Mouse (Mus musculus) adrenal gland, adult 8-10 months (tissue): ENCODE data around the gene Kif15. TPM values are rescaled to one million over a fixed set of nuclear protein-coding genes. Genes with fewer than 3 reads are reported as not detected.

ENCODE experiments used
- DNase-seq: peaks from one replicate; pipeline ENCODE4 v3.0.0; 2022
- total RNA-seq, 4 experiments: library from RNA; stranded (reverse); gene quantifications; 2 replicates each; pipeline ENCODE4 v1.2.4; 2022

The Kif15 gene
- 1 to 10 TPM; 1.3 to 2.1 (median 1.7) TPM for total RNA-seq

DNA sequence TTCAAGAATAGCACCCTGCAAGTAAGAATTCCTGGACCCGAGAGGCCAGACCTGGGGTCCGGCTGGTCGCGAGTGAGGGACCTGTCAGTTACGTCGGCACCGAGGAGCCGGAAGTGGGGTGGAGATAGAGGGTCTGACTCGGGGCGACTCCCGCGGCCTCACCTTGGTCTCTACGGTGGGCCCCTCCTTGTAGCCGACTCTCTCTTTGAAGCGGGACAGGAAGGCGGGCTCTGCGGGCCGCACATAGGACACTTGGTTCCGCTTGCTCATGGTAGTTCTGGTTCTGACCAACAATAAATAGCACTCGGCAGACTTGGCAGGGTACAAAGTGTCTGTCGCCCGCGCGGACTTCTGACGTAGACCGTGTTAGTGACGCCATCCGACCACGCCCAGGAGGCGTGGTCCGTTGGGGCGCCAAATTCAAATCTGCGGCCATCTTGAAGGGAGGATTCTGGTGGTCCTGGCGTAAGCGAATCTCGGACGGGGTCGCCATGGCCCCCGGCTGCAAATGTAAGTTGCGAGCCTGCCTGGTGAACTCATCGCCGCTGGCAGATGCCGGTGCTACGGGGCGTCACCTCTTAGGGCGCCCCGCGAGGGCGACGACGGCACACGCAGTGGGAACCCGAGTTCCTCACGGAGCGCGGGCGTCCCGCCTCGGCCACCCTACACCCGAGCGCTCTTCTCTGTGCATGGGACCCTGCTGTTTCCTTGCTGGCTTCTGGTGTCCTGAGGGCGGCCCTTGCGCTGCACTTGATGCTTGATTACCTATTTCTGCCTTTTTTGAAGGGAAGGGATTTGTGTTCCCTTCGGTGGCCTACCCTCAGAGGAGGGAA, at the start of gene Kif15, which contains the start of gene 1110059G10Rik:
TSS of gene Kif15 (plus strand) at position 404 of the 833 bp plus-strand sequence.
TSS of gene 1110059G10Rik (minus strand) at position 358 of the 833 bp plus-strand sequence.
- DNase-seq: peak; percentile 80

DNA sequence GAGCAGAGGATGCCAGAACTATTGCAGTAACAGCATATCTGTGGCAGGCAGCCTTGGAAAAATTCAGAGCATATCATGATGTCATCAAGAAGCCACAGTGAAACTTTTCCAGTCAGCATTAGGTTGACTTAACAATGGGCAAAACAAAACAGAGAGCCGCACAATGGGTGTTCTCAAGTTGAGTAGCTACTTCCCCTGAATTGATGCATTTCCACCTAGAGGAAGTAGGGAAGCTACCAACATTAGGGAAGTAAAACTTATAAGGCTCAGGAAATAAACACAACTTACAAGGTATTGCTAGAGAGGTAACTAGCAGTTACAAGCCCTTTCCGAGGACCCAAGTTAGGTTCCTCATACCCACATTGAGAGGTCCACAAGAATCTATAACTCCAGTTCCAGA, 49.8 kb upstream of the Kif15 start:
- no peak for DNase-seq

DNA sequence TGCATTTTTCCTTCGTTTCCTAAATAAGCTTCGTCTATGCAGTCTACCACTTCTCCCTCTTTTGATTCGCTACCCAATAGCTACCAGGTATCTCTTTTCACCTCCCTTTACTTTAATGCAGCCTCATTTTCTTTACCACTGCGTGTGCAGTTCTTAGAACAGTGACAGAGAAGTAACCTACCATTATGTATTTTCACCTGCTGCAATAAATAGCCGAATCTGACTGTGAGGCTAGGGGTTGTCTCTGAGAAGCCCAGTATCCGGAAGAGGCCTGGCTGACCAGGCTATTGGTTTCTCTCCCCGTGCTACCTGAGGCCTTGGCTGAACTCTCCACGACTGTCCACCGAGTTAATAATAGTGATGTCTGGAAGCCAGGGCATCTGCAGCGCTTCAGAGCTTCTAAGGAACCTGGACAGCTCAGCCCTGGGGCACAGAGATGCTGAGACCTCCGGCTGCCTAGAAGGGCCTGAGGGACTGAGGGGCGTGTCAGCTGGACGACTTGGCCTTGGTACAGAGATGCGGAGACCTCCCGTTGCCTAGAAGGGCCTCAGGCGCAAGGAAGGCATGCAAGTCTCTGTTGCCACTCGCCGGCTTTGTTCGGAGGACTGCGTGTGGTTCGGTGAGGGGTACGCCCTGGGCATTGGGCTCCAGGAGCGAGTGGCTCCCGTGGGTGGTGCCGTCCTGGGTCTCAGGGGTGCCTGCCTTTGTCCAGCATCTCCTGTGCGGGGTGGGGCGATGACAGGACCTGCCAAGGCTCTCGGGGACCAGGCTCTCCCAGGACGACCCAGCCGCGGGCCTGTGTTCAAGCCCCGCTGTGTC, 47.9 kb upstream of the Kif15 start:
- peak; percentile 41 for DNase-seq

GRCm38 (mm10) chr9:122922436-122922835, 28.4 kb upstream of the Kif15 start:
- DNase-seq: no peak

DNA sequence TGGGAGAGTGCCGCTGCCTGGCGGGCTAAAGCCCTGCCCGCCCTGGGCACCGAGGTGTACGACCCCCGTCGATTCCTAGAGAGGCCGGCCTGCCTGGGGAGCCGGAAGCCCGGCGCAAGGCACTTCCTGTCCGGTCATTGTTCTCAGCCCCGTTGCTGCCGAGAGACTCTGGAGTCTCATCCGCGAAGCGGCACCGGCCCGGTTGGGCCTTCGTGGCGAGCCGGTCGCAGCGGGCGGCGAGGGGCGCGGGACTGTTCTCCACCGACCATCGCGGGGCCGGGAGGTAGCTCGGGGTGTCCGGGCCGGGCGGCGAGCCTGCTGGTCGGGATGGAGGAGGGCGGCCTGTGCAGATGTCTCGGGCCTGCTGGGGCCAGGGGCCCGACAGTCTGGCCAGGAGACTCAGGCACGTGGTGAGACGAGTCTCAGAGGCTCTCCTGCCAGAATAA, 27.9 kb upstream of the Kif15 start, which contains the start of gene Zfp105:
TSS of gene Zfp105 (plus strand) at position 137 of the 446 bp plus-strand sequence.
- DNase-seq: peak; percentile 31

GRCm38 (mm10) chr9:122928915-122929314, 21.9 kb upstream of the Kif15 start:
- no peak for DNase-seq

DNA sequence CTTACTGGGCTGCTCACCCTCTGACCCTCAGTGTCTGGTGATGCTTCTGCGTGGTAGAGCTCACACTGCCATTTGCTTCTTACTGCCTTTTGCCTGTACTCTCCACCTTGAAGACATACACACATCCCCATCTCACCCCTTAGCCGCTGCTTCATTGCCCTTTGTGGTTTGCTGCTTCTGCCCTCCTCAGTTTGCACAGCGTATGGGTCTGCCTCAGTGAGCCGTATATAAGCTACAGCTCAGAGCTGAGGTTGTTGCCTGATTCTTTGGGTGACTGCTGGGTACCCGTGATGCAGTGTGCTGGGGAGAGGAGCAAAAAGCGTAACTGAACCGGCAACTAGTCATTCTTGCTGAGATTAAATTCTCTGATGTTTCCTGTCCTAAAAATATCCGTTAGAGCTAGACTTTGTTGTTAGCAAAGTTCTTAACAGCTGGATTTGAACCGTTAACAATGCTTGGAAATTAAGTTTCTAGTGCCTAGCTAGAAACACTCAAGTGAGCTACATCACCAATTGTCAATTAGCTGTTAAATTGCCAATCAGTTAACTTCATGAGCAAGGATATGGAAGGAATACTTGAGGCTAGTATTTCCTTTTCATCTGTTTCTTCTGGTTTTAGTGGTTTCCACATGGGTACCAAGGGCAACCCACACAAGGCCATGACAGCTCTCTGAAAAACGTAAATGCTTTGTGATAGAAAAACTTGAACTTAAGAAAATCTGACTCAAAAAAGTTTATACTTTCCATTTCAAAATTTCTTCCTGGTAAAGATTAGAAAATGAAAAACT, 47.8 kb downstream of the Kif15 start:
- no peak for DNase-seq

DNA sequence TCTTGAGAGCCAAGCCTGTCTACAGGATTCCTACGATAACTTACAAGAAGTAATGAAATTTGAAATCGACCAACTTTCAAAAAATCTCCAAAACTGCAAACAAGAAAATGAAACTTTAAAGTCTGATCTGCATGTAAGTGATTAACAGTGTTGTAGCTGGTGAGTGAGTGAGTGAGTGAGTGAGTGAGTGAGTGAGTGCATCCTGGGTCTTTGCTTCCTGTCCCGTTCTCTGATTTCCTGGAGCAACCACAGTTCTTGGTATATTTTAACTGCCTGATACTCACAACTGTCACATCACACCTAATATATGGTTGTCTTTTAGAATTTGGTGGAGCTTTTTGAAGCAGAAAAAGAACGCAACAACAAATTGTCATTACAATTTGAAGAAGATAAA, 48.3 kb downstream of the Kif15 start:
- DNase-seq: no peak

DNA sequence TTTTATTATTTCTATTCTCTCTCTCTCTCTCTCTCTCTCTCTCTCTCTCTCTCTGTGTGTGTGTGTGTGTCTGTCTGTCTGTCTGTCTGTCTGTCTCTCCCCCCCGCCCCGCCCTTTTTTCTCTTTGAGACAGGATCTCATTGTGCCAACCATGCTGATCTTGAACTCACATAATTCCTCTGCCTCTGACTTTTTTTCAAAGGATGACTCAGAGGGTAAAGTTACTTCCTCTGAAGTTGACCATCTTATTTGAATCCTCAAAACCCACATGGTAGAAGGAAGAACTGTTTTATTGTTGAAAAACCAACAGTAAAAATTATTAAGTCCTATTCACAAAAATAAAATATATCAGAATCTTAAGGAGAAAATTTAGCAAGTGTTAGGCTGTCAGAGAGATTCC, 53.9 kb downstream of the Kif15 start:
- no peak for DNase-seq

- DNase-seq: no peak
Observed at GRCm38 (mm10) chr9:123006071-123006470, 55.2 kb downstream of the Kif15 start.

DNA sequence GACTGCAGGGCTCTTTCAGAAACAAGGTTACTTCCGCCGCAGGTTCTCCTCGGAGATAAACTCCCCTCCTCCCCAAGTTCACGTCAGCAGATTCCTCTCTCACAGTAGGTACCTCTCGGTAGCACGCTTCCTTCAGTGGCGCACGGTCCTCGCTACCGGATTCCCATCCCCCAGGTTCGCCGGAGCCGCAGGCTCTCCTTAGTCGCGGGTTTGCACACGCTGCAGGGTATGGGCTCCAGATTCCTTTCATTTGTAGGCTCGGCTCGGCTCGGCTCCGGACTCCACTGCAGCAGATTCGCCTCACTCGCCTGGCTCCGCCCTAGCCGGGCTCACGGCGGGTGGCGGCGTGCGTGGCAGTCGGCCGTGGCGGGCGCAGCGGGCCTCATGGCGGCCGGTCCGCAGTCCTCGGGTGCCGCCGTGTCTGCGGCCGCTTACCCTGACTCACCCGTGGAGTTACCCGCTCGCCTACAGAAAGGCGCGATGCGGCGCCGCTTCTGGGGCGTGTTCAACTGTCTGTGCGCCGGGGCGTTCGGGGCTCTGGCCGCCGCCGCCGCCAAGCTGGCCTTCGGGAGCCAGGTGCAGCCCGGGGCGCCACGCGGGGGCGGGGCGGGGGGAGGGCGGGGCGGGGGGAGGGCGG, 70.3 kb downstream of the Kif15 start, which contains the start of gene Tmem42:
TSS of gene Tmem42 (plus strand) at position 332 of the 637 bp plus-strand sequence.
- DNase-seq: peak; percentile 80

GRCm38 (mm10) chr9:123021636-123022379, 71.0 kb downstream of the Kif15 start:
- peak; percentile 22 for DNase-seq

DNA sequence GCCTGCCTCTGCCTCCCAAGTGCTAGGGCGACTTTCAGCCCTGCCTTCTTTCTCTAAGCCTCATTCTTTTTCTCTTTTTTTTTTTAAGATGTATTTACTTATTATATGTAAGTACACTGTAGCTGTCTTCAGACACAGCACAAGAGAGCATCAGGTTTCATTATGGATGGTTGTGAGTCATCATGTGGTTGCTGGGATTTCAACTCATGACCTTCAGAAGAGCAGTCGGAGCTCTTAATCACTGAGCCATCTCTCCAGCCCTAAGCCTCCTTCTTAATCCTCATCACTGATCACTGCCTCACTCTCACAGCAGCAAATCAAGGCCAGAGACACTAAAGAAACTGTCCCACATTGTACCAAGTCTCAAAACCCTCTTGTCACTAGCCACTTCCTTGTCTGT, 73.4 kb downstream of the Kif15 start:
- peak; percentile 30 for DNase-seq

GRCm38 (mm10) chr9:123031496-123032246, 80.8 kb downstream of the Kif15 start:
- no peak for DNase-seq

DNA sequence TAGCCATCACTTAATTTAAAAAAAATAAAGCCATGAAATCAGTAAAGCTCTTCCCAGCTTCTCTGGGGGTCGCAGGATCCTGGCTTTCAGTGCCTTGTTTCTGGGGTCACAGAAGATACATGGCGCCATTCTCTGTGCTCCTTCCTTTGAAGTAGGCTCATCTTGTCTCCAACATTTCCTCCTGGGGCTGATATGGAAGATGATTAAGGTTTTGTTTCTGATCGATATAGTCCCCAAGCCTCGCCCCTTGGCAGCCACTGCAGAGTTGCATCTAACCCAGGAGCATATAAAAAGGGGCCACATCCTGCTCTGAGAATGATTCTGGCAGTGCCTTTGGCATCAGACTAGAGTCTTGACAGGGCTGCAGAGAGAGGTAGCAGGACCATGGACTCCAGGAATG, 83.6 kb downstream of the Kif15 start, which contains the start of gene Tgm4:
TSS of gene Tgm4 (plus strand) at position 301 of the 400 bp plus-strand sequence.
- no peak for DNase-seq

- DNase-seq: no peak
Observed at GRCm38 (mm10) chr9:123047665-123048064, 96.8 kb downstream of the Kif15 start.

- DNase-seq: no peak
Observed at GRCm38 (mm10) chr9:123058724-123059292, 108.0 kb downstream of the Kif15 start.

- no peak for DNase-seq
Observed at GRCm38 (mm10) chr9:123060172-123060571, 109.3 kb downstream of the Kif15 start.
